Mouse (Mus musculus) hindbrain, embryonic 11.5 days (tissue): Measurements from ENCODE around the gene Tspan15. TPM values are rescaled to one million over a fixed set of nuclear protein-coding genes. Genes with fewer than 3 reads are reported as not detected.

Experiments used
- ATAC-seq: fragments of 200-750 bp; cut with Nextera tagmentation; 2 replicates; pipeline ENCODE4 v1.8.0; 2017; ENCODE audit warnings: mild to moderate bottlenecking, moderate TSS enrichment, moderate library complexity; ENCODE audit not compliant: low FRiP score
- DNase-seq: peaks from one replicate; pipeline ENCODE4 v3.0.0-alpha.2; 2015; ENCODE audit warnings: low spot score
- H3K27ac ChIP-seq: fragments of 300-500 bp; sonication (generic); 2 replicates; pipeline ENCODE4 v1.5.1; 2014; ENCODE audit warnings: mild to moderate bottlenecking, low read depth, low read length
- H3K27me3 ChIP-seq: fragments of 300-500 bp; sonication (generic); 2 replicates; pipeline ENCODE4 v1.6.1; 2014; ENCODE audit warnings: mild to moderate bottlenecking, low read length, moderate library complexity, mixed read lengths; ENCODE audit not compliant: control insufficient read depth, insufficient read depth
- H3K36me3 ChIP-seq: fragments of 300-500 bp; sonication (generic); 2 replicates; pipeline ENCODE4 v1.6.1; 2014; ENCODE audit warnings: mild to moderate bottlenecking, low read length, moderate library complexity, mixed read lengths; ENCODE audit not compliant: control insufficient read depth, insufficient read depth
- H3K4me1 ChIP-seq: fragments of 300-500 bp; sonication (generic); replicated peaks from 2 replicates; pipeline ENCODE4 v1.6.1; 2014; ENCODE audit warnings: low read length, mixed read lengths; ENCODE audit not compliant: control insufficient read depth, insufficient read depth
- H3K4me2 ChIP-seq: fragments of 300-500 bp; sonication (generic); replicated peaks from 2 replicates; pipeline ENCODE4 v1.6.1; 2014; ENCODE audit warnings: mild to moderate bottlenecking, low read depth, low read length
- H3K4me3 ChIP-seq: fragments of 300-500 bp; sonication (generic); 2 replicates; pipeline ENCODE4 v1.5.1; 2014; ENCODE audit warnings: low read depth, low read length
- H3K9ac ChIP-seq: fragments of 300-500 bp; sonication (generic); 2 replicates; pipeline ENCODE4 v1.6.1; 2014; ENCODE audit warnings: low read depth, low read length
- H3K9me3 ChIP-seq: fragments of 300-500 bp; sonication (generic); 2 replicates; pipeline ENCODE4 v1.6.1; 2016; ENCODE audit warnings: low read length; ENCODE audit not compliant: control insufficient read depth
- WGBS: fragments of 180-500 bp; shearing (Covaris S2); extraction: QIAGEN DNeasy Blood & Tissue Kit; methylation state at CpG from one replicate; pipeline ENCODE4 v1.1.7; 2014; 5-methylcytosine and 5-hydroxymethylcytosine counted together
- polyA plus RNA-seq: library from polyadenylated mRNA; unstranded; fragments of >200 nt; fragmentation: Nextera tagmentation; extraction: Ambion mirVana; gene quantifications from 2 replicates; pipeline ENCODE4 v1.2.1, GENCODE M21; 2014

Tspan15 gene
- polyA plus RNA-seq, 1 experiment from 2014 or later, result 9.2 TPM

DNA sequence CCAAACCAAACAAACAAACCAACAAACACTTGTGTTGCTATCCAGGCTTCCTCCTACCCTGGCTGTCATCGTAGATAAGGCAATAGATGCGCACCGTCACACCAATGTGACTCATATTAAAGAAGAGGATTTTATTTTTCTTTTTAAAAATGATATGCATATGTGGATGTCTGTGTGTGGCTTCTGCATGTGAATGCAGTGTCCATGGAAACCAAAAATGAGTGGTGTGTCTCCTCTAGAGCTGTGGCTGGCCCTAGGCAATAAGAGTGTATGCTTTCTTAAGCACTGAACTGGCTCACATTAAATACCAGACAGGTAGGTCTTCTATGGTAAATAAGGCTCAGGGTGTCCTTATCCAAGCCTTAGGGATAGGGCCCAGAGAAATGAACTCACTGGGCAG lies 7.6 kb upstream of the Tspan15 start:
- ATAC-seq, result no peak

DNA sequence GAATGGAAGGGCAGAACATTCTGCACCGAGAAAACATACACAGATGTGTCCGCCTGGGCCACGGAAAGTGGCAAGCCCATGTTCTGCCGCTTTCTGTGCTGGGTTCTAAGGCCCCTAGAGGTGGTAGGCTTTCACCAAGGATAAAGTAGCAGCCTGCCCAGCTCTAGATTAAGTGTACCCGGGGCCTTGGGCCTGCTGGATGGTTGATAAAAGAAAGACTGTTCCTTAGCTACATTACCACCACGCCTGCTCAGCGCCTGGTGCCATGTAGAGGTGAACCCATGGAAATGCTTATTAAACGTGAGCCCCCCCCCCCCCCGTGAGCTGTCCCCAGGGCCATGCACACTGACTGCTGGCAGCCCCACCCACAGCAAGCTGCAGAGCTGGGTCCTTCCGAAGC lies 6.2 kb upstream of the Tspan15 start:
- Histone ChIP-seq H3K4me1 (no peaks in the 10 kb centered on the region), H3K4me3 (no peak overlapping the region), H3K9me3 (no peaks in the 10 kb centered on the region), H3K36me3 (no peaks in the 10 kb centered on the region), H3K27ac (no peak overlapping the region), H3K4me2 (no peak overlapping the region), H3K27me3 (no peaks in the 10 kb centered on the region), H3K9ac (no peak overlapping the region)
- ATAC-seq (no peak), DNase-seq (no peak)
- WGBS, result 88% methylated on average over 10 of the region's 10 CpGs

More for the DNA sequence above, 7.6 kb upstream of the Tspan15 start:
- Histone ChIP-seq H3K9me3 (no peaks in the 10 kb centered on the region), H3K9ac (no peak overlapping the region), H3K4me1 (no peaks in the 10 kb centered on the region), H3K4me2 (no peak overlapping the region), H3K4me3 (no peak overlapping the region), H3K27ac (no peak overlapping the region), H3K36me3 (no peaks in the 10 kb centered on the region), H3K27me3 (no peaks in the 10 kb centered on the region)
- DNase-seq, result no peak
- WGBS, result 98% methylated on average over 3 of the region's 3 CpGs

GRCm38 (mm10) chr10:62236165-62236564 lies 5.1 kb upstream of the Tspan15 start:
- 82% methylated on average over 6 of the region's 6 CpGs for WGBS
- H3K4me2 ChIP-seq, result no peak overlapping the region
- H3K9ac ChIP-seq, result no peak overlapping the region
- H3K27ac ChIP-seq, result no peak overlapping the region
- H3K36me3 ChIP-seq, result no peaks in the 10 kb centered on the region
- DNase-seq (no peak), ATAC-seq (no peak)
- H3K4me1 ChIP-seq, result no peaks in the 10 kb centered on the region
- H3K27me3 ChIP-seq, result no peaks in the 10 kb centered on the region
- H3K4me3 ChIP-seq, result no peak overlapping the region
- H3K9me3 ChIP-seq, result no peaks in the 10 kb centered on the region

GRCm38 (mm10) chr10:62231811-62232210 lies 760 bp upstream of the Tspan15 start:
- H3K4me2 ChIP-seq, result no peak overlapping the region
- 76% methylated on average over 3 of the region's 3 CpGs for WGBS

GRCm38 (mm10) chr10:62231395-62231732 lies 313 bp upstream of the Tspan15 start:
- H3K27ac ChIP-seq, result no peak overlapping the region
- WGBS, result 4% methylated on average over 13 of the region's 13 CpGs

More at GRCm38 (mm10) chr10:62231811-62232210, 760 bp upstream of the Tspan15 start:
- H3K4me1 ChIP-seq, result no peaks in the 10 kb centered on the region
- H3K9me3 ChIP-seq, result no peaks in the 10 kb centered on the region
- no peak overlapping the region for H3K4me3 ChIP-seq
- no peak overlapping the region for H3K9ac ChIP-seq
- ATAC-seq, result no peak
- DNase-seq, result no peak
- no peak overlapping the region for H3K27ac ChIP-seq
- H3K27me3 ChIP-seq, result no peaks in the 10 kb centered on the region
- no peaks in the 10 kb centered on the region for H3K36me3 ChIP-seq

DNA sequence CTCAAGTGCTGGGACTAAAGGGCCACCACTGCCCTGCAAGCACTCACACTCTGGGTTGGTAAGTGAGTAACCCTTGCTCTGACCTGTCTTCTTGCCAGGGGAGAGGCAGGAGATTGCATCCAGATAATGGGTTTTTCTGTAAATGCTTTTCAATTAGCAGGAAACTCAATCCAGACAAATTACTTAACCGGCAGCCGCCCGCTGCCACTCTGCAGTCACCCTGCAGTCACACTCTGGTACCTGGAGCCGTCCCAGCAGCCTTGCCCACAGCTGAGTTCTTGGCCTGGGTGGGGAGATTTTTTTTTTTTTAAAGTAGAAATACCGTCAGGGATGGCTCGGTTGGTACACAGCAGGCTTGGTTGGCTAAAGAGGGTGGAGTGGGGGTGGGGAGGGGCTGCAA lies 2.9 kb downstream of the Tspan15 start:
- no peaks in the 10 kb centered on the region for H3K27me3 ChIP-seq
- H3K27ac ChIP-seq, result no peak overlapping the region
- ATAC-seq, result no peak
- H3K4me3 ChIP-seq, result no peak overlapping the region
- DNase-seq, result no peak
- no peak overlapping the region for H3K9ac ChIP-seq
- H3K4me1 ChIP-seq, result no peaks in the 10 kb centered on the region
- H3K9me3 ChIP-seq, result no peaks in the 10 kb centered on the region
- no peaks in the 10 kb centered on the region for H3K36me3 ChIP-seq
- 76% methylated on average over 6 of the region's 6 CpGs for WGBS
- H3K4me2 ChIP-seq, result no peak overlapping the region

More at GRCm38 (mm10) chr10:62231395-62231732, 313 bp upstream of the Tspan15 start:
- H3K4me2 ChIP-seq, result peak overlapping the region; percentile 98
- no peaks in the 10 kb centered on the region for H3K27me3 ChIP-seq
- ATAC-seq (no peak), DNase-seq (no peak)
- H3K36me3 ChIP-seq, result no peaks in the 10 kb centered on the region
- H3K4me1 ChIP-seq, result no peaks in the 10 kb centered on the region
- H3K9me3 ChIP-seq, result no peaks in the 10 kb centered on the region
- H3K4me3 ChIP-seq, result peak overlapping the region; percentile 56
- H3K9ac ChIP-seq, result peak overlapping the region; percentile 31; the same call in 1 of the 2 replicates

DNA sequence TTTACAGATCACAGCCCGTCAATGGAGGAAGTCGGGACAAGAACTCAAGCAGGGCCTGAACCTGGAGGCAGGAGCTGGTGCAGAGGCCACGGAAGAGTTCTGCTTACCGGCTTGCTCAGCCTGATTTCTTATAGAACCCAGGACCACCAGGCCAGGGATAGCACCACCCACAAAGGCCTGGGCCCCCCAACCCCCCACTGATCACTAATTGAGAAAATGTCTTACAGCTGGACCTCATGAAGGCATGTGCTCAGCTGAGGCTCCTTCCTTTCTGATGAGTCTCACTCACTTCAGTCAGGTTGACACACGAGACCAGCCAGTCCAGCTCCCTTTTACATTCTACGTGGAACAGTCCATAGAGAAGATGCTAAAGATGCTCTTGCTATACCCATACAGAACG lies 5.2 kb downstream of the Tspan15 start:
- 78% methylated on average over 7 of the region's 7 CpGs for WGBS
- Histone ChIP-seq H3K36me3 (no peaks in the 10 kb centered on the region), H3K9me3 (no peaks in the 10 kb centered on the region), H3K4me3 (no peak overlapping the region), H3K27ac (no peak overlapping the region), H3K4me1 (no peaks in the 10 kb centered on the region), H3K9ac (no peak overlapping the region), H3K4me2 (no peak overlapping the region), H3K27me3 (no peaks in the 10 kb centered on the region)
- ATAC-seq, result no peak
- DNase-seq, result no peak

DNA sequence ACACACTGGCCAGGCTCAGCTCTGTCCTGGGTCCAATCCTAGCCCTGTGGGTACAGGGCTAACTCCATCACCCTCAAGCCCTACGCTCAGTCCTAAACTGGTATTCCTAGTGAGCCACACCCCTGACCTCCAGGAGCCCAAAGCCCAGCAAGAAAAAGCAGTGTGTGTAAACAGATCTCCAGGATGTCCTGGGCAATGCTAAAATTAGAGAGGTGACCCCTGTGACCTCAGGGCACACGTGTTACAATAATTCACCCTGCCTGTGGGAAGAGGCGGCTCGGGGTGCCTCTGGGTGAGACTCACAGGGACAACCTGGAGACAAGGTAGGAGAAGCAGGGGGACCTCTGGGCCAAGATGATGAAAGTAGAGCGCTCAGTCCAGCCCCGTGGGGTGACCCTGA lies 6.8 kb downstream of the Tspan15 start:
- DNase-seq, result no peak
- Histone ChIP-seq H3K4me3 (no peak overlapping the region), H3K4me1 (no peaks in the 10 kb centered on the region), H3K9me3 (no peaks in the 10 kb centered on the region), H3K36me3 (no peaks in the 10 kb centered on the region), H3K4me2 (no peak overlapping the region), H3K27me3 (no peaks in the 10 kb centered on the region), H3K9ac (no peak overlapping the region), H3K27ac (no peak overlapping the region)
- 63% methylated on average over 6 of the region's 6 CpGs for WGBS
- no peak for ATAC-seq

DNA sequence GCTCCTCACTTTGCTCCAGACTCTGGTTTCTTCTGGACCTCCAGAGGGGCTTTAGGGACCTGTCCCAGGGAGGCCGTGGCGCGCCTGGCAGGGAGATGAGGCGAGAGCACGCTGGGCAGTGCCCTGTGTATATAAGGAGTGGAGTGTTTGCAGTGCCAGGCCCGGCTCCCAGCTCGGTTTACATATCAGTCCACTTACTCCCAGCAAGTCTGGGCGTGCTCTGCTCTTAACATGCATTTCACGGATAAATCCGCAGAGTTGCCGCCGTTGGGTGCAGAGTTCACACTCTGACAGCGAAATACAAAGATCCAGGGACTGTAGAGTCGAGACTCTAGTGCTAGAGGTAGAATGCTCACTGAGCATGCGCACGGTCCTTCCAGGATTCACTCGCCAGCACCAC lies 8.3 kb downstream of the Tspan15 start:
- 86% methylated on average over 17 of the region's 17 CpGs for WGBS
- H3K27ac ChIP-seq, result no peak overlapping the region
- no peaks in the 10 kb centered on the region for H3K36me3 ChIP-seq
- no peak overlapping the region for H3K9ac ChIP-seq
- DNase-seq, result no peak
- no peak overlapping the region for H3K4me3 ChIP-seq
- H3K27me3 ChIP-seq, result no peaks in the 10 kb centered on the region
- no peak overlapping the region for H3K4me2 ChIP-seq
- ATAC-seq, result no peak
- H3K4me1 ChIP-seq, result no peaks in the 10 kb centered on the region
- no peaks in the 10 kb centered on the region for H3K9me3 ChIP-seq
